Mouse (Mus musculus): ENCODE data around the gene Rnf19b.

Rnf19b gene

DNA sequence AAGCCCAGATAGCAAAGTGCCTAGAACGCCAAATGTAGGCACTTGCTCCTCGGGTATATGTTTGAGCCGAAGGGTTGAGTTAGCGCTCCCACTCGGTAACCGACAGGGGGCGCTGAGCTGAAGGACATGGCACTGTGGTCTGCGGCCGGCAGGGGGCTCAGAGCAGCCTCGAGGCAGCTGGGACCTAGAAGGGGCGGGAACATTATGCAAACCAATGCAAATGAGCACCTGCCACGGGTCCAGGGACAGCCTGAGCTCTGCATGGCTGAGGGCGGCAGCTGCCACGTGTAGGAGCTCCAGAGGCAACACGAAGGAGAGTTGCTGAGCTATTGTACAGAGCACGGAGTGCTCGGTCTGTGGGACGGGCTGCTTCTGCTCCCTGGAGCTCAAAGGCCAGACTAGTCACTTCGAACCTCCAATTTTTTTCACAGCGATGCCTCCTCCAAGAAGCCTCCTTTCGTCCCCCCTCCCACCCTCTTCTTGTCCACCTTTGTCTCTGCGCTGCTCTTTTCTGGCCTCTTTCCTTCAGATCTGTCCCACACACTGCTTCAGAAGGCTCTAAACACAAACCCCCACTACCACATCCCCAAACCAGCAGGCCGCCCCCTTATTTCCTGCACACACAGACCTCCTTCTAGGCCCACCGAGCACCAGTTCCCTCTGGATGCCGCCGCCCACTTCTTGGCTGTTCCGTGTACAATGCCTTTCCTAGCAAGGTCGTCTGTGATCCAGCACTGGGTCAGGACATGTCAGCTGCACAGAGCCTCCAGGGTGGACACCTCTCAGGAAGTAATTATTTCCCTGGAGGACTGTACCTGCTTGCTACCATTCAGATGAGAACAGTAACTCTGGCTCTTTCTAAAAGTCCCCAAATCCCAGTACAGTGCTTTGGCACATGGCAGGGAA lies 55.3 kb downstream of the Rnf19b start:
- in situ Hi-C loops (cut with MboI, MseI): no loop called here

DNA sequence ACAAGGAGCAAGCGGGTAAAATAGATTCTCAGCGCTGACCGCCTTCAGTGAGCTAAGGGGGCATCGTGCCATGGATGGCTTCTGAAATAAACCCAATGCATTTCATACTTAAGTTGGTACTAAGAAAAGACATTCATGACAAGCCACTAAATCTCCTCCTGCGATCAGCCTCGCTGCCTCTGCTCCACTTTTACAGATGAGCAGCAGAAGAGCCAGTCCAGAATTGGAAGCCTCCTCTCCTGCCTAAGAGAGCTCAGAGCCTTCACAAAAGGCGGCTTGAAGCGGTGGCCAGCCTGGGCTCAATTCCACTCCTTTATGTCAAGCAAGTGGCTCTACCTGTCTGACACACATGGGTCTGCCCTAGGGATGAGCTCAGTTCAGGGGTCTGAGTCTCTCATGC lies 58.6 kb downstream of the Rnf19b start:
- in situ Hi-C loops (cut with MboI, MseI): no loop called here

DNA sequence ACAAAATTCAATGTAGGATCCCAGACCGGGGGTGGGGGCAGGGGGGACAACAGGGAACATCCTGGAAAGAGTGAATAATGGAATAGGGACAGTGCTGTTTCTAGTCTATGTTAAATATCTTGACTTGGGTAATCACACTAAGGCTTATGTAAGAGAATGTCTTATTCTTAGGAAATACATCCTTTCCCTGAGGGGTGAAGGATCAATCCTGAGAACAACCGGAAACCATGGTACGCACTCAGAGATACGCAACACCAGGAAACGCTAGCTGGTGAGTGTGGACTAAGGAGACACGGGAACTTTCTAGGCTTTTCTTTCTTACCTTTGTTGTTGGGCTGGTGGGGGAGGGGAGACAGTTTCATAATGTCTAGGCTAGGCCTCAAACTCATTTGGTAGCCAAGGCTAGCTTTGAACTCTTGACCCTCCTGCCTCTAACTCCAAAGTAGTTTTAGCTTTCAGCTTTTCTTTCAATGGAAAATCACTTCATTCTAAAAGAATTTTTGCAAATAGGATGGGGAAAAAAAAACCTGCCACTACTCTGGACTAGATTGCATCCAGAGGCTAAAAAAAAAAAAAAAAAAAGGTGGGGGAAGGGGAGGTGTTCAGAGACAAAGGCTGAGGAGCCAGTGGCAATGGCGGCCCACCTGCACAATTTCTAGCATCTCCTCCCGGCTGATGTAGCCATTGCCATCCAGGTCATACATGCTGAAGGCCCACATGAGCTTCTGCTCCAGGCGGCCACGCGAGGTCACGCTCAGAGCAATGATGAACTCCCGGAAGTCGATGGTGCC lies 59.8 kb downstream of the Rnf19b start:
- in situ Hi-C loops (cut with MboI, MseI): no loop called here

DNA sequence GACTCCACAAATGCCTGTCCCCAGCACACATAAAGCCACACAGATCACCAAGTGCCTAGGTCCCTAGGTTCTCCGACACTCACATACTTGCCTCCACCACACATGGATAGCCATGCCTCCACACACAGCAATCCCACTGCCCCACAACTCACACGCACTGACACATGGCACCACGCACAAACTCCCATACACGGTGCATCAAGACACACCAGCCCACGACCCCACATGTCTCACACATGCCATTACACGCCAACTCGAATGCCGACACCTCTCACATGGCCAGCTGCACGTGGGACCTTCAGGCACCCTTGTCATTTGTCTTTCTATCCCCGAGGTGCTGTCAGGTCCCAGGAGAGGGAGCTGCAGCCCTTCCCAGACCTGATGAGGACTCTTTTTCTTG lies 61.6 kb downstream of the Rnf19b start:
- in situ Hi-C loops (cut with MboI, MseI): no loop called here

DNA sequence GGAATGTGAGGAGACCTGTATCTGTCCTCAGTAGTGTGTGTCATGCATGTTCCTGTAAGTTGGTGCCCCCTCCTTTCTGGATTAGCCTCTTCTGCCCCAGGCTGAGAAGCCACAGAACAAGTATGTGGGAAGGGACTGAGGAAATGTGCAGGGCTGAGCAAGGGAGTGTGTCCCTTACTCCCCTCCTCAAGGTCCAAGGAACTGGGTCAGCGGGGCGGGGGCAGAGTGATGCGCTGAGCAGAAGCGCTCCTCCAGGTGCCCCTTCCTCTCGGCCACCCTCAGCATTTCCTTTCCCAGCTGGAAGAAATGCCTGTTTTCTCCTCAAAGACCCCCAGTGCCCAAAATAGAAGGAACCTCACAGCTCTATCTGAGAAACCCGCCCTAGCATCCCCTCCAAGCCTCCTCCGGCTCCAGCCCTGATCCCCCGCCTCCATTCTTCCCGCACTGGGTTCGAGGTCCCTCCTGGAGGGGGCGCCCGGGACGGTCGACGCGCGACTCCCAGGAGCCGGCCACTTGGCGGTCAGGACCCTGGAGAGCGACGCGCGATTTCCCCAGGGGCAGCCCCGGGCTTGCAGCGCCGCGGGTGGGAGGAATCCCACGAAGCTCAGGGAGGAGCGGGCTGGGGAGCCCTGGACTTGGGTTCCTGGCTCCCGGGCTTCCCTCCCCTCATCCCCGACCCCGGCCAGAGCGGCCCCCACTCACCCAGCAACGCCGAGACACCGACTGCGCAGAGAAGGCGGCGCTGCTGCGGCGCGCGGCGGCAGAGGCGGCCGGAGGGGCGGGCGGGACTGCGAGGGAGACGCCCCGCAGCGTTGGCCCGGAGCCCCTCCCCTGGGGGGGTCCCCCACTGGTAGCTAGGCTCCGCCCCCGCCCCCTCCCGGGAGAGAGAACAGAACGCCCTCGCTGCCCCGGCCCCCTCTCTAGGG lies 62.7 kb downstream of the Rnf19b start:
- in situ Hi-C loops (cut with MboI, MseI): no loop called here

DNA sequence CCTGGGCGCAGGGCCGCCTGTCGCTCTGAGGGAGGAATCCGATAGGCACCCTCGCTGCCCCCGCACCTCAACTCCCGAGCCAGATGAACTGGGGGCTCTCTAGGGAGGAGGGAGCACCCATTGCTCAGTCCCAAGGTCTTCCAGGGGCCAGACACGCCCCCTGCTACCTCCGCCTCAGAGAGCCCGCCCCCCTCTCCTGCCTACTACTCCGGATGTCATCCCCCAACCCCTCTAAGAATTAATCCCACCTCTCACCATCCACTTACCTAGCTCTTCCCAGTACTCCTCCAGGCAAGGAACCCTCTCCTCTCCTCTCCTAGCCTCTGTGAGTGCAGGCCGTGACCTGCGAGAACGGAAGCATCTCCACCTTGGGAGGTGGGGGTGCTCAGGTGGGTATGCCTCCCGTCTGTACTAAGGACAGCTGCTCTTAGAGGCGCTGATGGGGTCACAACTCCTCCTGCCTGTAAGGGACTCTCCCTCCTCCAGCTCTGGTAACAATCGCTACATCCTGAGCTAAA lies 63.6 kb downstream of the Rnf19b start, which contains the start of gene Hpca:
TSS of gene Hpca (minus strand) at position 468 of the 518 bp plus-strand sequence.
- in situ Hi-C loops (cut with MboI, MseI): no loop called here

DNA sequence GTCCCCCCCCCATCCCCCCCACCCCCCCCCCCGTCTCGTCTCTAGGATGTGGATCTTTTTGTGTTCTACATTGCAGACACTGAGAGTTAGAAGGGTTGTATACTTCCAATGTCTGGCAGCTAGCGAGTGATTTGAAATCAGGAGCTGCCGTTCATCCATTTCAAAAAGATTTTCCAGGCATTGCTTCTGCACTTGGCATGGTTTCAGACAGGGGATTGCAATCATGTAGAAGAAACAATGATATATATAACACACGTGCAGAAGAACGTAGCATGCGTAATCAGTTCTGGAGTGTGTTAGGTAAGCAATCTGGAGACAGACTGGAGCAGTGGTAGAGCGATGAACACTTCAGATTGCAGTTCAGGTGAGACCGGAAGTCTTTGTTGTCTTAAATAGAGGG lies 64.0 kb downstream of the Rnf19b start:
- in situ Hi-C loops (cut with MboI, MseI): no loop called here

DNA sequence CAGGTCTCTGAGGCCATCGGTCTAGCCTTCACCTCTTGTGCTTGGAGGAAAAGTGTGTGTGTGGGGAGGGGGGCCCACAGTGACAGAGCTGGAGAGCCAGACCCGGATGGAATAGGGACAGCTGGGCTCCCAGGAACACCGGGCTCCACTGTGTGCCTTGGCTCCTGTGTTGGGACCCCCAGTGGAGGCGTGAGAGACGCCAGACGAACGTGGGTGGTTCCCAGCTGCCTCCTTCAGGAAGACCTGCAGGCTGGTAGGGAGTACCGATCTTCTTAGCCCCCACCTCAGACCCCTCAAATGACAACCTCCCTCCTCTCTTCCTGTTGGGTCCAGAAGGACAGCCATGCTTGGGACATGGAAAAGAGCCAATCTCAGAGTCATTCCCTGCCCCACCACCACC lies 64.6 kb downstream of the Rnf19b start:
- in situ Hi-C loops (cut with MboI, MseI): no loop called here

DNA sequence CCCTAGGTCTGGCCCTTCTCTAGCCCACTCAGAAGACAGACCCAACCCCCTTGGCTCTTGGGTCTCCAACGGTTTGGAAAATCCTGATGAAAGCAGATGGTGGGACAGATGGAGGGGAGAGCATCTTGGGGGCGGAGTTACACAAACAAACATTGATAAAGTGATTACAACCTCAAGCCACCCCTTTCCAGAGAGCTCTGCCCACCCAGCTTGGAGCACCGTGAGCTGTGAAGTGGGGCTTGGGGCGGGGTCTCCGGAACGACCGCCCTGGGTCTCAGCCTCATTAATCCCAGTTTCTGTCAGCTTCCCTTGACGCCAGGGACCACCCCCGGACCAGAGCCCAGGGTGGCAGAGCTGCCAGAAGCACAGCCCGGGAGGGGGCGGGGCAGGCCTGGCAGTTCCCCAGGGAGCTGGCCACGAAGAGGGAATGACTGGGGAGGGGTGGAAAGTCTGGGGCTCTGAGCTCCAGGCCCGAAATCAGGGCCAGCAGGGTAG lies 66.6 kb downstream of the Rnf19b start:
- in situ Hi-C loops (cut with MboI, MseI): no loop called here

DNA sequence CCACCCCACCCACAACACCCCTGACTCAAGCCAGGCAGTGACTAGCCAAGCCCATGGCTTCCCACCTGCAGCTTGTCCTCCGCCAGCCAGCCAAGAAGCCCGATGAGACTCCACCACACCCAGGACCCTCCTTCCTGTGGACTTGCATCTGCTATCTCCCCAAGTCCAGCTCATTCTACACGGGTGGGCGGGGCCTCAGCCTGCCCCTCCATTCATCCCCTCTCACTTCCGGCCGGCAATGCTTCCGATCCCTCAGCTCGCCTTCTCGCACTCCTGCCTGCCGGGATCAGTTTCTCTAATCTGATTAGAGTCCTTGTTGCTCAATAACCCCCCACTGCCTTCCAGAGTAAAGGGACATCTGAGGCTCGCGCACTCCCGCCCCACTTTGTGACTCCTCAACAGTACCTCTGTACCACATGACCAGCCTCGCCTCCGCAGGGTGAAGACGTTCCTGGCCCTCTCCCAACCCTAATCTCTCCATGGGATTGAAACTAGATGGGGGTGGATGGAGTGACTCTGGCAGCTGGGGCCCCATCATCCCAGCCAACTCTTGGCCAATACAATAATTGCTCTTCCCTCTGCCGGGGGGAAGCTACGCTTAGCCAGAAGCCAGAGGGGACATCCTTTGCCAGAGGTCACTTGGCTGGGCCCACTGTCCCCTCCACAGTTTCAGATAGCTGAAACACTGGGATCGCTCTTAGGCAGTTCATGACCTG lies 67.8 kb downstream of the Rnf19b start:
- in situ Hi-C loops (cut with MboI, MseI): no loop called here

DNA sequence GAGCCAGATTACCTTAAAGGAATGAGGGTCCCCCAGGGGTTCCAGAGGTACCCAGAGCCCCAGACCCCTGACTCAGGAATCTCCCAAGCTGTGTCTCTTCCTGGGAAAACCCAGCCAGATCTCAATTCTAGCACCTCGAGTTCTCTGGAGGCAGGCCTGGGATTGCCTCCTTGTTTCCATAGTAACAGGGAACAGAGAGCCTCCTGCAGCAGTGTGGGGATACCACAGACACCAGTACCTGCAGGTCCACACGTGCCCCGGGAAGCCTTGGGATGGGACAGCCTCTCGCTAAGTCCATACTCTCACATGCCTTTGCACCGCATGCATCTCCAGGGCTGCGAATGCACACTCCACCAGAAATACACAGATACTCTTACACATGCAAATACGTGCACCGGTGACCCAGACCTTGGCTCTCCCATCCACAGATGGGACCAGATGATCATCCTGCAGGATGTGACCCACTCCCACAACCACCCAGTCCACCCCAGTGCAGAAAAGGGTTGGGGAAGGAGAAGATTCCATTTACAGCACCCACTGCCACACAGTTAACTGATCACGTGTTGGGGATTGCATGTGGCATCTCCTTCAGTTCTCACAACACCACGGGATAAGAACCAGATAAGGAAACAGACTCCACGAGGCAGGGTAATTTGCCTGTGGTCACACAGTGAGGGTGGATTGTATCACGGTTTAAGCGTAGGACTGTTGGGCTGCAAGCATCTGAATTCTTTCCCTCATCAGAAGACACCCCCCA lies 70.7 kb downstream of the Rnf19b start:
- in situ Hi-C loops (cut with MboI, MseI): no loop called here

DNA sequence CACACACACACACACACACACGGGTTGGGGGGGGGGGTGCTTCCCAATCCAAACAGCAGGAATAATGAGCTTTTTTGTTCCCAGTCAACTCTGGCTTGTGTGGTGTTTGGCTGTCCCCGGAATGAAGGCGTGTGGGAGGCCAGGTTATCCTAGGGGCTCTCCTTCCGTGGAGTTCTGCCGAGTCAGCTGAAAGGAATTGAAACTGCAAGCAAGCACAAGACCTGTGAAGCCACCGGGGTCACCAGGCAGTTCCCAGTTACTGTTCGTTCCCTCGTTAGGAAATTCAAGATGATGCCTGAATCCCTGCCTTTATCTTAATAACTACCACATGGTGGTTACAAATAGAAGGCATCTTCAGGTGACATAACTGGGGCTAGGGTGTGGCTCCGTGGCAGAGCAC lies 71.3 kb downstream of the Rnf19b start:
- in situ Hi-C loops (cut with MboI, MseI): no loop called here

DNA sequence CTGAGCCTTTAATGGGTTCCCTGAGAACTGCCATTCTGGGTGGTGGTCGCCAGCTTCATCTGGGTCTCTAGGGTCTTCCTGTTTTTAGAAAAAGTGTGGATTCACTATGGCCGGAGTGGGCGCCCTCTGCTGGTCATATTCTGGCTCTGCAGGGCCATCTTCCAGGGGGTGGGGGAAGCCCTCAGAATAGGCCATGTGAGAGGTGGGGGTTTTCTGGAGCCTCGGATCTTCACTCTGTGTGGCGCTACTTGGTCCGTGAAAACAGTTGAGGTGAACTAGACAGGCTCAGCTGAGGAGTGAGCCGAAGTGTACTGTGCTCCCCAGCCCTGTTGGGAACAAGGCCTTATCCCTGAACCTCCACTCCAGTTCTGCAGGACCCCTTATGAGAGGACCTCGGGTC lies 72.1 kb downstream of the Rnf19b start:
- in situ Hi-C loops (cut with MboI, MseI): no loop called here

DNA sequence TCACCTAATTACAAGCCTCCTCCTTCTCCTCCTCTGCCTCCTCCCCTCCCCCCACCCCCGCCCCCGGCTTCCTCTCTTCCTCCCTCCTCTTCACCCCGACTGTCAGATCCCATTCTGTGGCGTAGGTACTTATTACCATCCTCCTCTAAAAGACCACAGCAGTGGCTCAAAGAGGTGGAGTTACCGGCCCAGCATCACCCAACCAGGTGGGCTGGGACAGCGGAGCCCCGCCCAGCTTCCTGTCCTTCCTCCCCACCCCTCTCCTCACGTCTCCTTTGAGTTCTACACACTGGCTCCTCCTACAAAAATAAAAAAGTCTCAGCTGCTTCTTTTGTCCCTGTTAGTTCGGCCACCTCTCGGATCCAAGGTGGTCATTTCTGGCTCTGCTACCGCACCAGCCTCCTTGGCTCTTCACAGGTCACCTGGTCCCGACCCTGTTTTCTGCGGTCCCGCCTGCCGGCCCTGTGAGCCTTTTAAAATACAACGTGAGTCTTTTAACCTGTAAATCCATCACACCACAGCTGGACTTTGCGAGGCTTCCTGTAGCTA lies 72.8 kb downstream of the Rnf19b start:
- in situ Hi-C loops (cut with MboI, MseI): no loop called here

DNA sequence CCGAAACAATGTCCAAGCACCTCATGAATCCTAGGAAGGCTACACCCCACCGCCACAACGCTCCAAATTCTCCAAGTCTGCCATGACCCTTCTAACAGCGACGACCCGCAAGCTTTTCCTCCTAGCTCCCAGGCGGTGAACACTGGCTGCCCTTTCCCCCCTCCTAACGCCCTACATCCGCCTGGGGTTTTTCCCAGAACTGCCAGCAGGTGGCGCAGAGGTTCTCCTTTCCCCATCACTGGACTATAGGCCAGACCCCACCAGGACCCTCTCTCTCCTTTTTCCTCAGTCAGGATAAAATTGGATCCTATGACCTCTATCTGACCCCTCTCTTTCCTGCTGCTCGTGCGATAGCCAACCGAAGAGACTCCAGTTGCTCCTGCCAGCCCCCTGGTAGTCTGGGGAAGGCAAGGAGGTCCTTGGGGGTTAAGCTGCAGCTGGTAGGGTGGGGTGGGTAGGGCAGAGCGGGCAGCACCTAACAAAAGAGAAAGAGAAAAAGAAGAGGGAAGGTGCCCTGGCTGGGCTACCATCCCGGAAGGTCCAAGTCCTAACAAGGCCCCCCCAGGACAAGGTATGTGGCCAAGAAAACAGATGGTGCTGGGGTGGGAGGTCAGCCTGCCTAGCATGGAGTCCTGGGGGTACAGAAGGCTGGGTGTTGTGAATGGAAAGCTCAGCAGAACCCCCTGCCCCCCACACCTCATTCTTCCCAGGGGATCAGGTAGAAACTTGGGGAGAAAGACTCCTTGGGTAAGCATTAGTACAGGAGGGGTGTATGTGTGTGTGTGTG lies 76.9 kb downstream of the Rnf19b start:
- in situ Hi-C loops (cut with MboI, MseI): no loop called here

All from T-helper 2 cell (primary cell).